Mouse (Mus musculus) midbrain, embryonic 15.5 days (tissue): ENCODE results near the gene Zfp260. TPM values are rescaled to one million over a fixed set of nuclear protein-coding genes. Genes with fewer than 3 reads are reported as not detected.

Experiments
- ATAC-seq: fragments of 200-750 bp; cut with Nextera tagmentation; replicated peaks from 2 replicates; pipeline ENCODE4 v1.8.0; 2017; ENCODE audit warnings: moderate TSS enrichment
- H3K27ac ChIP-seq: fragments of 300-500 bp; sonication (generic); 2 replicates; pipeline ENCODE4 v1.5.1; 2015; ENCODE audit warnings: mild to moderate bottlenecking, inconsistent platforms
- H3K27me3 ChIP-seq: fragments of 300-500 bp; sonication (generic); replicated peaks from 2 replicates; pipeline ENCODE4 v1.6.1; 2015; ENCODE audit warnings: inconsistent platforms
- H3K36me3 ChIP-seq: fragments of 300-500 bp; sonication (generic); replicated peaks from 2 replicates; pipeline ENCODE4 v1.6.1; 2015; ENCODE audit warnings: inconsistent platforms
- H3K4me1 ChIP-seq: fragments of 300-500 bp; sonication (generic); 2 replicates; pipeline ENCODE4 v1.6.1; 2015; ENCODE audit warnings: inconsistent platforms
- H3K4me2 ChIP-seq: fragments of 300-500 bp; sonication (generic); 2 replicates; pipeline ENCODE4 v1.6.1; 2015; ENCODE audit warnings: inconsistent platforms, mild to moderate bottlenecking, moderate library complexity
- H3K4me3 ChIP-seq: fragments of 300-500 bp; sonication (generic); 2 replicates; pipeline ENCODE4 v1.5.1; 2015; ENCODE audit warnings: mild to moderate bottlenecking, inconsistent platforms
- H3K9ac ChIP-seq: fragments of 300-500 bp; sonication (generic); 2 replicates; pipeline ENCODE4 v1.6.1; 2015; ENCODE audit warnings: mild to moderate bottlenecking, inconsistent platforms
- H3K9me3 ChIP-seq: fragments of 300-500 bp; sonication (generic); 2 replicates; pipeline ENCODE4 v1.6.1; 2016; ENCODE audit warnings: inconsistent platforms
- WGBS: fragments of 180-500 bp; shearing (Covaris S2); methylation state at CpG from one replicate; pipeline ENCODE4 v1.1.7; 2015; ENCODE audit warnings: mixed read lengths; 5-methylcytosine and 5-hydroxymethylcytosine counted together
- microRNA-seq: library from miRNA; unstranded; fragments of <30 nt; microRNA quantifications from one replicate; pipeline ENCODE4, GENCODE M21; 2016
- polyA plus RNA-seq: library from polyadenylated mRNA; unstranded; fragments of >200 nt; fragmentation: Nextera tagmentation; extraction: Ambion mirVana; gene quantifications from 2 replicates; pipeline ENCODE4 v1.2.1, GENCODE M21; 2015

The Zfp260 gene
- polyA plus RNA-seq, 1 experiment from 2014 or later = 83.5 TPM

DNA sequence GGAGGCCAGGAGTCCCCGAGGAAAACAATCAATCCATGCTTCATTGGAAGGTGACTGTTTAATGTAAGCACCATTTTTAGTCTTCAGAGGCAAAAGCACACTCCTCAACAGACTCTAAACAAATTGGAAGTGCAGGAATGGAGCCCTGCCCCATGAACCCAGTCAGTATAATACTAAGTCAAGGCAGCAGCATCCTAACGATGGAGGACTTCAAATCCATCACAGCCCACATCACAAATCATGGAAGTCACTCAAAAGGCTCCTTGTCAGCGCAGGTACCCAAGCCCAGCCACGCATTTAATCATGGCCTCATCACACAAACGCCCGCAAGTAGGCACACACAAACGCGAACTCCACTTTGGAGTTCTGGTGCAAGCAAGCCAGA, 48.6 kb downstream of the Zfp260 start:
- peak overlapping the region; percentile 67 for H3K9ac ChIP-seq
- H3K27ac ChIP-seq = peak overlapping the region; percentile 90
- 18% methylated on average over 8 of the region's 8 CpGs for WGBS

GRCm38 (mm10) chr7:30143555-30144209, 49.1 kb downstream of the Zfp260 start:
- Histone ChIP-seq H3K27me3 (no peaks in the 10 kb centered on the region), H3K4me3 (peak overlapping the region; percentile 74), H3K9ac (peak overlapping the region; percentile 67), H3K36me3 (no peaks in the 10 kb centered on the region; the same call in 1 of the 2 replicates), H3K27ac (peak overlapping the region; percentile 90), H3K4me1 (peaks cover 8% of the 10 kb centered on the region; the same call in 1 of the 2 replicates), H3K4me2 (peak overlapping the region; percentile 65), H3K9me3 (0 out of 2 replicates have a peak, but pooled peaks cover 2% of the 10 kb centered on the region)
- 2% methylated on average over 35 of the region's 35 CpGs for WGBS
- peak; percentile 97 for ATAC-seq

More for the DNA sequence above, 48.6 kb downstream of the Zfp260 start:
- H3K27me3 ChIP-seq = no peaks in the 10 kb centered on the region
- no peaks in the 10 kb centered on the region for H3K9me3 ChIP-seq
- H3K36me3 ChIP-seq = no peaks in the 10 kb centered on the region; the same call in 1 of the 2 replicates
- ATAC-seq = peak; percentile 59
- H3K4me3 ChIP-seq = peak overlapping the region; percentile 74
- H3K4me1 ChIP-seq = peaks cover 8% of the 10 kb centered on the region; the same call in 1 of the 2 replicates
- H3K4me2 ChIP-seq = peak overlapping the region; percentile 65

DNA sequence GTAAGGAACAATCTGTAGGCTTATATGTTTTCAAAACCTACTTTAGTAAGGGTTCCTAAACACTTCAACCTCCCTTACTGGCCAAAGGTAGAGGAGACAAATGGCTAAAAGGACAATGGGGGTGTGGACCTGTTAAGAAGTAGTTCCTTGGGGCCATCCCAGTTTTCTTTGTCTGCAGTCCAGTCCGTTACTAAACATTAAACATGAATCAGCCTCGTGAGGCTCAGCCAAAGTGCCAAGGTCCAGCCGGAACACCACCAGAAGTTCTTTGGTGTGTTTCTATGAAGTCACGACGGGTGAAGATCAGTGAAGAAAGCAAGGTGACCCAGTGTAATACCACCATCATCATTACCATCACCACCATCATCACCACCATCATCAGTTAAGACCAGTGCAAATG, 52.4 kb downstream of the Zfp260 start:
- no peak overlapping the region for H3K27ac ChIP-seq
- H3K27me3 ChIP-seq = no peaks in the 10 kb centered on the region
- WGBS = 96% methylated on average over 5 of the region's 5 CpGs
- ATAC-seq = no peak
- H3K4me1 ChIP-seq = peaks cover 8% of the 10 kb centered on the region; the same call in 1 of the 2 replicates
- no peak overlapping the region for H3K4me2 ChIP-seq
- H3K9ac ChIP-seq = no peak overlapping the region
- peaks cover 5% of the 10 kb centered on the region for H3K36me3 ChIP-seq
- H3K4me3 ChIP-seq = no peak overlapping the region
- H3K9me3 ChIP-seq = peaks cover 22% of the 10 kb centered on the region

- Histone ChIP-seq H3K4me3 (no peak overlapping the region), H3K36me3 (peaks cover 45% of the 10 kb centered on the region), H3K4me1 (no peaks in the 10 kb centered on the region), H3K9ac (no peak overlapping the region), H3K4me2 (no peak overlapping the region), H3K27ac (no peak overlapping the region), H3K27me3 (no peaks in the 10 kb centered on the region), H3K9me3 (peaks cover 43% of the 10 kb centered on the region)
- WGBS = 93% methylated on average over 1 of the region's 1 CpGs
- ATAC-seq = no peak
These were observed 59.5 kb downstream of the Zfp260 start for GRCm38 (mm10) chr7:30154040-30154439.

DNA sequence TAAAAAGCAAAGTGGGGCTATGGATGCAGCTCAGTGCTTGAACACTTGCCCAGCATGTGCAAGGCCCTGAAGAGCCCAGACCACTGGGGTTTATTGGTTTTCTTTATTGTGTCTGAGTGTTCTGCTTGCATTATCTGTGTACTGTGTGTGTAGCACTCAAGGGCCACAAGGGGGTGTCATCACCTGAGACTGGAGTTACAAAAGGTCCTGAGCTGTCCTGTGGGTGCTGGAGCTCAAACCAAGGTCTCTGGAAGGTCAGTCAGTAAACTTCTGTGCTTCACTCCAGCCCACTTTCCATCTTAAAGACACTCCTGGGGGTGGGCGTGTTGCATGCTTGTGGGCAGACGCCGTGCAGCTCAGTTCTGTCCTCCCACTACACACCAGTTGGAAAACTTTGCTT, 60.9 kb downstream of the Zfp260 start:
- Histone ChIP-seq H3K27ac (no peak overlapping the region), H3K4me3 (no peak overlapping the region), H3K4me1 (no peaks in the 10 kb centered on the region), H3K9ac (no peak overlapping the region), H3K9me3 (peaks cover 39% of the 10 kb centered on the region), H3K27me3 (no peaks in the 10 kb centered on the region), H3K36me3 (peaks cover 53% of the 10 kb centered on the region), H3K4me2 (no peak overlapping the region)
- WGBS = 100% methylated on average over 3 of the region's 3 CpGs
- ATAC-seq = no peak

Small RNA genes within 50 kb of the gene (microRNA-seq; reads per million reads assigned to microRNA genes)
- gene Gm23368 = not detected

Other genes starting within 250 kb of the Zfp260 start
- 15.3 and 16.1 TPM in 2 replicates for gene Zfp940, start 241.1 kb upstream of the Zfp260 start, polyA plus RNA-seq
- 22.4 and 24.4 TPM in 2 replicates for gene Zfp420, start 234.8 kb upstream of the Zfp260 start, polyA plus RNA-seq
- gene Zfp27, start 188.2 kb upstream of the Zfp260 start, polyA plus RNA-seq = 15.5 and 16.0 TPM in 2 replicates
- 7.2 and 7.7 TPM in 2 replicates for gene Zfp383, start 186.6 kb upstream of the Zfp260 start, polyA plus RNA-seq
- 23.4 and 24.2 TPM in 2 replicates for gene Zfp74, start 140.7 kb upstream of the Zfp260 start, polyA plus RNA-seq
- 6.0 and 7.0 TPM in 2 replicates for gene Zfp568, start 110.8 kb upstream of the Zfp260 start, polyA plus RNA-seq
- gene Zfp14, start 43.4 kb upstream of the Zfp260 start, polyA plus RNA-seq = 12.0 and 13.7 TPM in 2 replicates
- 12.9 and 13.4 TPM in 2 replicates for gene Zfp82, start 21.9 kb upstream of the Zfp260 start, polyA plus RNA-seq
- gene Gm26920, start 4.4 kb upstream of the Zfp260 start, polyA plus RNA-seq = 3.6 and 3.9 TPM in 2 replicates
- 18.9 and 19.8 TPM in 2 replicates for gene Zfp566, start 4.2 kb upstream of the Zfp260 start, polyA plus RNA-seq
- gene Zfp382, start 27.2 kb downstream of the Zfp260 start, polyA plus RNA-seq = 23.4 and 24.9 TPM in 2 replicates
- gene Zfp146, start 75.0 kb downstream of the Zfp260 start, polyA plus RNA-seq = 13.7 and 15.4 TPM in 2 replicates
- 6.5 and 6.8 TPM in 2 replicates for gene Cox7a1, start 89.4 kb downstream of the Zfp260 start, polyA plus RNA-seq
- 69.8 and 81.5 TPM in 2 replicates for gene Capns1, start 104.0 kb downstream of the Zfp260 start, polyA plus RNA-seq
- gene Polr2i, start 137.2 kb downstream of the Zfp260 start, polyA plus RNA-seq = 175 and 188 TPM in 2 replicates
- gene Tbcb, start 137.5 kb downstream of the Zfp260 start, polyA plus RNA-seq = 429 and 432 TPM in 2 replicates
- not detected in 2 replicates for gene Ovol3, start 140.9 kb downstream of the Zfp260 start, polyA plus RNA-seq
- 1.3 and 1.5 TPM in 2 replicates for gene Thap8, start 185.3 kb downstream of the Zfp260 start, polyA plus RNA-seq
- 3.6 and 3.8 TPM in 2 replicates for gene Wdr62, start 185.6 kb downstream of the Zfp260 start, polyA plus RNA-seq
- 106 and 110 TPM in 2 replicates for gene Clip3, start 197.0 kb downstream of the Zfp260 start, polyA plus RNA-seq
- gene Alkbh6, start 213.9 kb downstream of the Zfp260 start, polyA plus RNA-seq = 134 and 135 TPM in 2 replicates
- 16.6 and 17.5 TPM in 2 replicates for gene Syne4, start 220.0 kb downstream of the Zfp260 start, polyA plus RNA-seq
- 0.23 and 2.0 TPM in 2 replicates for gene E130208F15Rik, start 227.0 kb downstream of the Zfp260 start, polyA plus RNA-seq
- 16.7 and 17.1 TPM in 2 replicates for gene Sdhaf1, start 229.1 kb downstream of the Zfp260 start, polyA plus RNA-seq